Mouse (Mus musculus): ENCODE measurements at regions not wholly inside any gene's neighbourhood (a gene's known extent, or its start where the extent isn't known, plus 50 kb on each side); places are given as distances from the start of the nearest gene placed in this dataset.
"Not testable (repeated sequence)": the region's sequence is repeated elsewhere in the genome, so short reads cannot be mapped to it uniquely, and the experiment has no call there.

DNA sequence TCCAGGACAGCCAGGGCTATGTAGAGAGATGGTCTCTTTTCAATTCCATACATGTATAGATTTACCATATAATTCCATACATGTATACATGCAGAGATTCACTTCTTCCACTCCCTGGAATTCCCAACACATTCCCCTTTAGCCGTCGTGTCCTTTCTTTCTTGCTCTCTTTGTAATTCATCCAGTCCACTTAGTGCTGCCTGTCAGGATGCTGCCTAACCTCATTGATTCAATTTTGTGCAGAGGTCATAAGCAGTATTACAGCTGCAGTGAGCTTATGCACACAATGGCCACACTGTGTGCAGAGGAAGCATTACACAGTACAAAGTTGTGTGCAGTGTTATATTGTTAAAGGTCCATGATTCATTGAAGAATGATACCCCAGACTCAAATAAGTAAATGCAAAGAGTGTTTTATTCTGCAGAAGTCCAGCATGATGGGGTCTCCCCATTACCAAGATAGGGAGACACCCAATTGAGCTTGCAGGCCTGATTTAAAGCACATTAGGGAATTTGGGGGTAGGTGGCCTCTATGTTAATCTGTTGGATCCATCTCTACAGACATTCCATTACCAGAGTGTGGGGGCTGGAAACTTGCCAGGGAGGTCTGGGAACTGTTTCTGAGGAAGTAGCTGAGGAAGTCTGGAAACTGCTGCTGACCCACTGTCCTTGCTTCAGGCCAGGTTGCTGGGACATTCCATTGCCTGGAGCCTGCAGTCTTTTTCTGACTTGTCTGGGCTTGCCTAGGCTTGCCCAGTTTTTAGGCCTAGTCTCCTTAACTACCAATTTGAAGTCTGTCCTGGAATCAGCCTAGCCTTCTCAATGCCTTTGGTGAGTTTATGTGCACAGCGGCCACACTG lies 72.8 kb downstream of the Fam161a start:
- intact Hi-C loops (cut with DNase I) = no loop called here

DNA sequence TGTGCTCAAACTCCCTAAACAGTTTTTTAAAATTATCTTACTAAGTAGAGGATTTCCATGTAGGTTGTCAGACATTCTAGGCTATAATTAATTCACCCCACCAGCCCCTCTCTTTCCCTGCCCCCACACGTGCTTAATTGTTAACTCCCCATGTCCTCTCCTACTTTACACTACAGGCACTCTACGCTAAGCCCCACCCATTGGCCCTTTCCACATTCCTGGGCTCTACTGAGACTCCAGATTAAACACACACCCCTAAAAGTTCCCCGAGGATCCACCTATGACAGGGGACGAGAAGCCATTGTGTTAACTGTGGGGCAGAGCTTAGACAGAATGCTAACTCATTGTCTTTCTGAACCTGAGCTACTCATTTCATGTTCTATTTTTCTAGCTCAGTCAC lies 74.3 kb downstream of the Fam161a start:
- intact Hi-C loops (cut with DNase I) = no loop called here

DNA sequence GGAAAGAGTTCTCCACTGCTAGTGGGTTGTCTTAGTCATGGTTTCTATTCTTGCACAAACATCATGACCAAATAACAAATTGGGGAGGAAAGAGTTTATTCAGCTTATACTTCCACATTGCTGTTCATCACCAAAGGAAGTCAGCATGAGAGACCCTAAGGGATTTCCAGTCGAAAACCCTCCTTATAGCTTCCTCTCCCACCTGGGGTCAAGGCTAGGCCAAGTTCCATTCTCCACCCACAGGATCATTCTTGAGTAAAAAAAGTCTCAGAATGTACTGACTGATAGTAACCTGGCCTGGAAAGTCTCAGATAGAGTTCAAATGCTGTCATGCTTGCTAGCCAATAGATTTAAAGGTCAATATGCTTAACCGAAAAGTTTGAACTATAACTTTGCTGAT lies 76.5 kb downstream of the Fam161a start:
- intact Hi-C loops (cut with DNase I) = not testable (repeated sequence)

DNA sequence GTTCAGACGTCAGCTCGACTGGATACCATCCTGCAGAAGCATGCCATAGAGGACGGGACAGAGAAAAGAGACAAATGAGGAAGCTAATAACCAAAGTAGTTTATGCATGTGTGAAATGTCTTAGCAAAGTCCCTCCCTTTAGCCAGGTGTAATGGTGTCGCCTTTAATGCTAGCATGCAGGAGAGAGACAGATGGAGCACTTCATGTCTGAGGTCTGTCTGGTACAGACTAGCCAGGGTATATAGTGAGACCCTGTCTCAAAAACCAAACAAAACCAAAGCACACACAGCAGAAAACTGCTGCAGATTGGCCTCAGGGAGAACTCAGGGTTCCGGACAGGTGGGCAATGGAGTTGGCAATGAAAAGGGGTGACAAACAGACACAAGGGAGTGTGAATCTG lies 88.0 kb downstream of the Fam161a start:
- intact Hi-C loops (cut with DNase I) = no loop called here

DNA sequence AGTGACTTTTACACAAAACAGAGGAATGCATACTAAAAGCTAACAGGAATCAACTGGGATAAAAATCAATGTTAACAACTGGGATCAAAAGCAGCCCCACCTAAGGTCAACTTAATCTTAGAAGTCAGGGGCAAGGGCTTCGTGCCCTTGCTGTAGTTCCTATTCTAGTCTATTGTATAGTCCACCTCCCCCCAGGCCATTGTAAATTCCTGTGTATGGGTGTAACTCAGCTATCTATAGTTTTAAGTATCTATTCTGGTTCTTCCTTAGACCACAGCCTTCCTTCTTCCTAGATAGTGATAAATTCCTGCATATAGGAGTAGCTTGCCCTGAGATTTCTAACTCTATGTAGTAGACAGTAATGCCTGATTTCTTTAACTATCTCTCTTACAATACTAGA lies 88.4 kb downstream of the Fam161a start:
- intact Hi-C loops (cut with DNase I) = not testable (repeated sequence)

DNA sequence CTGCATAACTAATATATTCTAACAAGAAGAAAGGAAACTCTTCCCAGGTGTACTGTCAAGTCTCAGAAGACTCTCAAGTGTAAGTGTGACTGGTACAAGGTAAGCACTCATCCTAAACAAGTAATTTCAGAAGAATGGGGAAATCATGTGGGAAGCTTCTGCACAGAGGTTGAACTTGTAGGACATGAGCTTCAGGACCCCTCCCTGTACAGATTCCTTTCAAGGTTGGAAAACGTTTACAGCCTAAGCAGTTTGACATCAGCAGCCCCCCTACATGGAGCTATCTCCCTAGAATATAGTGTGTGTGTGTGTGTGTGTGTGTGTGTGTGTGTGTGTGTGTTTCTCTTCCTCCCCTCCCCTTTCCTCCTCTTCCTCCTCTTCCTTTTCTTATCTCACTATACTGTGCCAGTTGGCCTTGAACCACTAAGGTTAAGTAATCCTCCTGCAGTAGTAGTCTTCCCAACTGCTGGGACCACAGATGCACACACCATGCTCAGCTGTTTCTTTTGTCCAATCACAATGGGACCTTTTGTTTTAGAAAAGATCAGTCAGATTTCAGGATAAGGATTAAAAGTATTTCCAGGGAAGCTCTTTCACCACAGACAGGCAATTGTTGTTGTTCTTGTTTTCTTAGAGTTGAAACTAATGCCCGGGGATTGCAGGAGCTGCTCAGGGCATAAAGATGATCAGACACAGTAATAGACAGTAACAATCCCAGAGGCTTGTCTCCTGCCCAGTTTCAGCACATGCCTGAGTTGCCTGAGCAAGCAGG lies 89.3 kb downstream of the Fam161a start:
- intact Hi-C loops (cut with DNase I) = no loop called here

DNA sequence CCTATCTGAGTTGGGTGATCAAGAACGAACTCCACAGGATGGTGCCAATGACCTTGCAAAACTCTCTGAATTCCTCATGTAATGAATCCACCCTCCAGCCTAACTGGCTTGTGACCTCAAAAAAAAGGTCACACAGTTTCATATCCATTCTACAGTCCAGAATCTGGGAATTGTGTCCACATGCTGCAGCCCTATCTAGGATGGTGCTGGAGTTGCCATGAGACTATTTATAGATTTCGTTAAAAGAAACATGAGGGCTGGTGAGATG lies 89.8 kb downstream of the Fam161a start:
- intact Hi-C loops (cut with DNase I) = no loop called here

DNA sequence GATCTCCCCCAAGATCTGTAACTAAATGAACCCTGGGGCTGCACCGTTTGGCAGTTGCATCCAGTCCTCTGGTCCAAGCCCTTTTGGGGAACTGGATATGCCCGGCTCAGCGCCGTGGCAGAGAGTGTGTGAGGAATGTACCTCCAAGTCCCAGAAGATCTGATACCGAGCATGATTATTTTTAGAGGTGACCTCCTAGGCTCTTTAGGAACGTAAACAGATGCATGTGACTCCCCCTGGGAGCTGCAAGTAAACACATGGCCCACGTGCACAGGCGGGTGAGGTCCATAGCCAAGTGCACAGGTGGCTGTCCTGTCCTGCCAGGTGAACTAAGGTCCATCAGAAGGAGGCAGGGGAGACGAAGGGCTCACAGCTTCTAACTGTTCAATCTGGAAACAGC lies 107.3 kb downstream of the Fam161a start:
- intact Hi-C loops (cut with DNase I) = no loop called here

DNA sequence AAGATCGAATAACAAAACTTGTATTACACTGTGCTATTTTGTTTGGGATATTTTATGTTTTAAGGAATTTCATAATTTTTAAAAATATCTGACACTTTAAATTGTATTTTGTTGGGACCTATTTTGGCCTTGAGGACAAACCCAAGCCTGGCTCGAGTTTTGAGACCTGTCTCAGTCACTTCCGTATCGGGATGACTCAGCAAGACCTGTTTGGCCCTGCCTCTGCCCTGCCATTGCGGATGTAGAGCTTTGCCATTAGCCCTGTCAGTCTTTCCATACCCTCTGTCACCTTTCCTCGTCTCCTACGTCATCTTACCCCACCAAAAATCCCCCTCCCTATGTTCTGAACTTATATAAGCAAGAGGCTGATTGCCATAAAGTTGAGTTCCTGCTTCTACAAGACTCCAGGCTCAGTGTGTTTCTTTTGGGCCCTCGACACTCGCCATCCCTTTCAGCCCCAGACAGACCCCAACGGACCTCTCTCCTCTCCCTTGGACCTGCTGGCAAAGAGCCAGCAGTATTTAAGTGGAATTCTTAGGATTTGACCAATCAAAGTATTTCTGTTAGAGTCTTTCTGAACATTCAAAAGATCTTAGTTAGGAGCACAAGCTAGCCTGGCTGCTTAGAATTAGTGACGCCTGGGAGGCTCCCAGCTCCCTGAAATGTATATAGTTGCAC lies 113.3 kb downstream of the Fam161a start:
- intact Hi-C loops (cut with DNase I) = no loop called here

DNA sequence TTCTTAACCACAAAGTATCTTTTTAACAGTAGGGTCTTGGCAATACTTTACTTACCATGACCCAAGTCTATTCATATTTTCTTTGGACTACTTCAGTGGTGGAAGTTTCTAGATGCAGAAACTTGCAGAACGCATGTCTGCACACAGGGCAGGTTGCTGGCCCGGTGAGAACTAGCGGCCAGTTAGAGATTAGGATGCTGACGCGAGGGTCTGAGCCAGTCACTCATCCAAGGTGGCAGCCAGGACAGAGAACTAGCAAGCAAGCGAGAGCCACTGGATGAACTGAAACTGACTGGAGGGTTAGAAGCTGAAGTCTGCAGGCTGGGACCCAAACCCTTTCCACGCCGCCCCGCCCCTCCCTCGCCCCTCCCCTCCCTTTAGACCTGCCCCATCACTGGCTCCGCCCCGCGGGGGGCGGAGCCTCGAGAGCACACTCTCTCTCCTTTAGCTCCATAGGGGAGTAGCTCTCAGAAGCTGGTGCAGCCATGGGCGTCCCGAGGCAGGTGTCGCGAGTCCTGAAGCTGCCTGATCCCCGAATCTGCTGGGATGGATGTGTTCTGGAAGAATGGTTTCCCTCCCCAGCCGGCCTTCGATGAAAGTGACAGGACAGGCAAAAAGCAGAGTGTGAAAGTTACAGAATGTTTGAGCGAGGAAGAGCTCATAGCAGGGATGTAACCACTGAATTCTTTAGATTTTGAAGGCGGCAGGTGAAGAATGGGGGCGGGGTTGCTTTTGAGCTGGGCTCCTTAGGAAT lies 117.0 kb downstream of the Fam161a start:
- intact Hi-C loops (cut with DNase I) = no loop called here

DNA sequence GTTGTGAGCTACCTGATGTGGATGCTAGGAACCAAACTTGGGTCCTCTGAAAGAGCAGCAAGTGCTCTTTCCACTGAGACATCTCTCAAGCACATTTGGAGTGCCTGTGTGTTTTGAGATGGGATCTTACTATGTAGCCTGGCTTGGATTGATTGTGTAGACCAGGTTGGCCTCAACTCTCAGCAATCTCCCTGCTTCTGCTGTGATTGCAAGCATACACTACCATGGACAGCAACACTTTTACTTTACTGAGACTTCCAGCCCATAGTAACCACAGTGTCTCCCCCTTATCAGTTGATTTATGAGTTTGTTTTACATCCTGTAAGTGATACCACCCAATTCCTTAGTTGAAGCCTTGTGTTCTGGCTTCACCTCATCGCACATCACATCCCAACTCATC lies 123.8 kb downstream of the Fam161a start:
- intact Hi-C loops (cut with DNase I) = loop anchor here (10.0 kb wide), 1 partner anchor 116 kb away; no protein-coding TSS in a partner anchor

DNA sequence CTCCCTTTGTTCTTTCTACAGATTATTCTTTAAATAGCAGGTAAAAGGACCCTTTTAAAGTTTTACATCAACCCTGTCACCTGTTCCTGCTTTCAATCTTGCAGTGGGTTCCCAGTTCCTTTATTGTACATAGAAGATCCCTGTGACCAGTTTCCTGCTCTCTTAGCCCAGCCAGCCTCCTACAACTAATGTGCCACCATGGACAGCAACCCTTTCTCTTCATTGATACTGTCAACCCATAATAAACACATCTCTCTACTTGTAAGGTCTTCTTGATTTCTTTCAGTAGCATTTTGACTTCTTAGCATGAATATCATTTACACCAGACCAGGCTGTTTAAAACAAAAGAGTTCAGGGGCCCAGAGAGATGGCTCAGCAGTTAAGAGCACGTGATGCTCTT lies 124.2 kb upstream of the Xpo1 start:
- intact Hi-C loops (cut with DNase I) = loop anchor here (10.0 kb wide), 1 partner anchor 117 kb away; no protein-coding TSS in a partner anchor

DNA sequence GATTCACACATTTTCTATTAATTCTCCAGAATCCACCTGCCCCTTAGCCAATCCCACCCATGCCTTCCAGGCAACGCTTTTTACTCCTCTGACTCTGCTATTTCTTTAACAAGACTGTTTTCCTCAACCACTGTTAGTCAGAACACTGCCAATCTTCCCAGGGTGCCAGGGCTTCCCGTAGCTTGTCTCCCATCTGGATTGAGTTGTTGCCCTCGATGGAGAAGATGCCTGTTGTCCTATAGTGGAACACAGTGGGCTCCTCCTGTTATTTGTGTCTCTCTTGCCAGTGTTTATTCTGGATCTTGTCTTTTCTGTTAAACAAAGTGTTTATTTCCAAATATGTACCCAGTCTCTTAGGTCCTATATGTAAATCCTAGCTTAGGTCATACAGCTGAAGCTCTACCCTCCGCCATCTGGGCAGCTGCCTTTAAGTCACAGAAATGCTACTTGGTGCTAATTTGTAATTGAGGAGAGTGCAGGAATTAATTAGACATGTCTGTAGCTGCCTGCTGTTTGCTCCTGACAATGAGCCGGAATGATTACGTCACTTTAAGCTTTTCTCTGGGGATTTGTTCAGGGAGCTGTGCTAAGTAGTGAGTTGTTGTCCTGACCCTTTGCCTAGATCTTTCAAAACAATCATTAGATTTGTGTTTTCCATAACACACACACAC lies 115.3 kb upstream of the Xpo1 start:
- intact Hi-C loops (cut with DNase I) = no loop called here

DNA sequence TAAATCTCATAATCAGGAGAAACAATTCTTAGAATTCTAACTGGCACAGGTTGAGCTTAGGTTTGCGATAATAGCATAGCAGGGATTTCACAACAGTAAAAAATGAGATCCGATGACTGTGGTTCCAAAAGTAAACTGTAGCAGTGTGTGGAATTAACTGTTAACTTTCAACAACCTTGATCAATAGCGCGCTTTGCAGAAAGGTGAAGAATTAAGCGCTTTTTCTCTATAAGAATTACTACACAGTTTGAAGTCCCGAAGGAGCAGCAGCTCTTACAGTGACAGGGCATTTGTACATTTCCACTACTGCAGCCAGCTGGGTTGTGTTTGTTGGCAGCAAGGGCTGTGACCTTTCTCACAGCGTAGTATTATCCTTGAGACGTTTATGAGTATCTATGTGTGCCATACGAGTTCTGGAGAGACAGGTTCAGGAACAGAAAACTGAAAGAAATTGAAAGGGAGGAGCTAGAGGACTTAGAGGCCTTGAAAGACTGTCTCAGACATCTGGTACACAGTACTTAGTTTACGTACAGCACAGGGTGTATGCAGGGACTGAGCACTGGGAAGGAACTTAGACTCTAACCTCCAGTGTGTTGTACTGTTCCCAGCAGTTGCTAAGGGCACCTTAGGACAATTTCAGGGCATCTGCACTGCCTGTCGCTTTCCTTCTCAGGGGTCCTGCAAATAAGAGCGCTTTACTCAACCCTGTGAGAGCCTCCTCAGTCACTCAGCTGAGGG lies 114.6 kb upstream of the Xpo1 start:
- intact Hi-C loops (cut with DNase I) = no loop called here

DNA sequence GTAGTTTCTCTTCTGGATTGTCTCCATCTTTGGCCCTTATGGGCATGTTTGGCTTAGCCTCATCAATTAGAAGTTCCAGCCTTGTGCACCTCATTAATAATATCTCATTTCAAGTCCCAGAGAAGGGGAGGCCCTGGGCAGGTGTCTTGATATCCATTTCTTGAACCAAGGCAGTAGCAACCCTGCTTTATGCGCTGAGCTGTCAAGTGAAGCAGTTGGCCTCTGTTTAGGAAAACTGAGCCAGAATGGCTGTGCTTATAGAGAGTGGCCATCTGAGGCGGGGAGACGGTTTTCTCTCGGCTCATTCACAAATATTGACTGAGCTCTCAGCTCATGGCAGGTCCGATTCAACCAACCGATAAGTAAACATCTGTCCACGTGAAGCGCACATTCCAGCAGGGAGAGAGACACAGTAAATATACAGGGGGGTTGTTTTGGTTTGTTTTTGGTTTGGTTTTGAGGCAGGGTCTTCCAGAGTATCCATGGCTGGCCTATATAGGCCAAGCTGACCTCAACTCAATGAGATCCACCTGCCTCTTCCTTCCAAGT lies 107.7 kb upstream of the Xpo1 start:
- intact Hi-C loops (cut with DNase I) = loop anchor here (5.0 kb wide), 1 partner anchor 109 kb away; the partner anchor contains the start of gene Xpo1

DNA sequence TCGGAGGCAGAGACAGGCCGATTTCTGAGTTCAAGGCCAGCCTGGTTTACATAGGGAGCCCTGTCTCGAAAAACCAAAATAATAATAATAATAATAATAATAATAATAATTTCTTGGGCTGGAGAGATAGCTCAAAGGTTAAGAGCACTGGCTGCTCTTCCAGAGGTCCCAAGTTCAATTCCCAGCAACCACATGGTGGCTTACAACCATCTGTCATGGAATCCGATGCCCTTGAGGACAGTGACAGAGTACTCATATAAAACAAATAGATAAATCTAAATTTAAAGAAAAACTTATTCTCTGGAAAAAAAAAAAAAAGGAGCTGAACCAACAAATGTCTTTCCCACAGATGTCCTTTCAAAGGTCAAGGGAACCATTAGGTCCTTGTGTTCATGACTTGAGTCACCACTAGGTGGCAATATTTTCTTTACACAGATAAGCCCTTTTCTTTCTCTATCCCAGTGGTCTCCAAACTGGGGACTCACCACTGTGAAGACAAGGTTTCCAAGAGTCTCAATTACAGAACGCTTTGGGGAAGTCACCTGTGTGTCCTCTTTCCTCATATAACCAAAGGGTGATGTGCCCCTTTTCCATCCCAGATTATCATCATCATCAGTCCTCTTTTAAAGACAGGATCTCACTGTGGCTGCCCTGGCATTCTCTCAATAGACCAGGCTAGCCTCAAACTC lies 106.1 kb upstream of the Xpo1 start:
- intact Hi-C loops (cut with DNase I) = loop anchor here (5.0 kb wide), 2 partner anchors 108 to 118 kb away; partner anchors contain the start of gene Xpo1

DNA sequence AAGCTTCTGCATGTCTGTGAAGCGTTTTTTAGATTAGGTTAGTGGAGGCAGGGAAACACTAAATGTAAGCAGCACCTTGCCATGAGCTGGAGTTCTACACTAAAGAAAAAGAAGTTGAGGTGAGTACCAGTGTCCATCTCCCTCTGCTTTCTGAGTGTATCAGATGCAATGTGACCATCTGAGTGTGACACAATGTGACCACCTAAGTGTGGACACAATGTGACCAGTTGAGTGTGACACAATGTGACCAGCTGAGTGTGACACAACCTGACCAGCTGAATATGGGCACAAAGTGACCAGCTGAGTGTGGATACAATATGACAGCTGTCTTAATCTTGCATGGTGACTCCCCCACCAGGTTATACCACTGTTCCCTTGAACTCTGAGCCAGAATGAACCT lies 101.0 kb upstream of the Xpo1 start:
- intact Hi-C loops (cut with DNase I) = loop anchor here (5.0 kb wide), 1 partner anchor 112 kb away; no protein-coding TSS in a partner anchor

DNA sequence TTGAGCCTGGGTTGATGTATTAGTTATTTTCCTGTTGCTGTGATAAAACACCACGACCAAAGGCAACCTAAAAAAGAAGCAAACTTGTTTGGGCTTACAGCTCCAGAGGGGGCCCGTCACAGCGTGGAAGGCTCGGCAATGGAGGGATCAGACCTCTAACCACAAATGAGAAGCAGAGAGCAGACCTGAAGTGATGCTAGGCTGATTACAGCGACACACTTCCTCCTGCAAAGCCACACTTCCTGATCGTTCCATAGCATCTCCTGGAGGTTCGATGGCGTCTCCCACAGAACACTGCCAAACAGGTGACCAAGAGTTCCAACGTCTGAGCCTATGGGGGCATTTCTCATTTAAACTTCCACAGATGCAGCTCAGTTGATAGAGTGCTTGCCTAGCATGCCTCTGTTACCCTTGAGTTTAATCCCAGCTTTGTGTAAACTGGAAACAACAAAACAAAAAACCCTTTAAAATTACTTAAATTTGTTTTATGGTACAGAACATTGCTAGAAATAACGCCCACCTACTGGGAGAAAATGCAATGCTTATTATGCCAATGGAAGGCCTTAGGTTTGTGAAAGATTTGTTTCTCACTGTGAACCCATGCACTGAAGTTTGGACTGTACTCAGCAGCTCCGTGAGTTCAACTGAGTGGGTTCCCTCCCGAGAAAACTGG lies 87.2 kb upstream of the Xpo1 start:
- intact Hi-C loops (cut with DNase I) = no loop called here
